Mouse (Mus musculus): ENCODE measurements around the gene Ccser2. TPM values are rescaled to one million over a fixed set of nuclear protein-coding genes. Genes with fewer than 3 reads are reported as not detected.
"Not testable (repeated sequence)": the region's sequence is repeated elsewhere in the genome, so short reads cannot be mapped to it uniquely, and the experiment has no call there.

Ccser2 gene
- polyA plus RNA-seq, 1 experiment: 32.8 TPM

DNA sequence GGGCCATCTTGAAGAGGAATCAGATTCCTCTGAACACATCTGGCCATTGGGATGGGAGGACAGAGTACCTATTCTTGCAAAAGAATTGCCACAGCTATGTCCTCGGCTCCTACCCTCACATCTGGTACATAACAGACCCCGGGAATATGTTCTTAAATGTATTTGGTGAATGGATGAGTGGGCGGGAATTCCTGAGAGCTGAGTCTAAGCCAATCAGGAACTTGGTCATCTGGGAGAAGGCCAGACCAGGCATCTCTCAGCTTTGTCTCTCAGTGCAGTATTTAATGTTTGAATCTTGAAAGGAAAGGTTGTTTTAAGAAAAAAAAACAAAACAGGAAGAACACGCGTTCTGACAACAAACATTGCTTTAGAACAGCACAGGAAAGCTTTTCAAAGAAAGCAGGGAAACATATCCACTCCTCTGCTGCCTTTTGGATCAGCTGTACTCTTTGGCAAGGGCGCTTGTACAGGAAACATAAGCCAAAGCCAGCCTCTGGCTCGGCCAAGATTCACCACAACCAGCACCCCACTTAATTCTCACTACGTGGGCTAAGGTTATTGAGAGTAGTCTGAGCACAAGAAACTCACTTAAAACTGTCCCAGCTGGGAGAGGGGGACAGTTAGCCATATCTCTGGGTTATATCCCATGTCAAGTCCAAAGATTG lies 35.0 kb upstream of the Ccser2 start:
- Histone ChIP-seq H3K27me3 (ENCODE audit: control insufficient read depth, insufficient read depth, low read length, poor library complexity, severe bottlenecking) (no peaks in the 10 kb centered on the region), H3K4me3 (ENCODE audit: low read depth, low read length) (no peak overlapping the region), H3K9ac (ENCODE audit: low read depth, poor library complexity, severe bottlenecking) (no peak overlapping the region), H3K27ac (ENCODE audit: insufficient read depth, low read length) (no peak overlapping the region), H3K9me3 (replicated peaks; ENCODE audit: control insufficient read depth, insufficient read depth, low read length, poor library complexity, severe bottlenecking) (no peaks in the 10 kb centered on the region), H3K36me3 (ENCODE audit: control insufficient read depth, insufficient read depth, low read length, poor library complexity, severe bottlenecking) (no peaks in the 10 kb centered on the region), H3K4me1 (ENCODE audit: control insufficient read depth, insufficient read depth, low read length) (no peaks in the 10 kb centered on the region)
- TF ChIP-seq CTCF (IDR thresholded peaks at IDR 0.05; ENCODE audit: low read depth, low read length) (no peak), POLR2A (IDR thresholded peaks at IDR 0.05; ENCODE audit: insufficient read depth, low read length) (no peak), EP300 (IDR thresholded peaks at IDR 0.05; ENCODE audit: insufficient read depth, low read depth, low read length) (no peak)

DNA sequence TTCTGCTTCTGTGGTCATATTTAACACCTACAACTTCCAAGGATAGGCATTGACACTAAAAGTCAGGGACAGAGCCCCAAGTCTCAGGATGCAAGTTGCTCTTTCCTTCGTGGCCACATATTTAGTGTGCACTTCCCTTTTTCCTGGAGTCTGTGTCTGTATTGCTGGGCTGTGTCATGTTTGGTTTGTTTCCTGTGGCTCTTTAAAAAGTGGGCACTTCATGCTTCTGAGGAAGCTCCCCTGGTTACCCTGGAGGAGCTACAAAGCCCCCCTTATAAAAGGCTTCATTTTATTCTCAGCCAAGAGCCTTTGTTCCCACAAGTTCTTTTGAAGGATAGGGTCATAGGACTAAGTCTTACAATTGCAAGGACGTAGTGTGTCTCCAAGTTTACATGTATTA lies 34.3 kb upstream of the Ccser2 start:
- Histone ChIP-seq H3K4me1 (ENCODE audit: control insufficient read depth, insufficient read depth, low read length) (no peaks in the 10 kb centered on the region), H3K9me3 (replicated peaks; ENCODE audit: control insufficient read depth, insufficient read depth, low read length, poor library complexity, severe bottlenecking) (no peaks in the 10 kb centered on the region), H3K27me3 (ENCODE audit: control insufficient read depth, insufficient read depth, low read length, poor library complexity, severe bottlenecking) (no peaks in the 10 kb centered on the region), H3K4me3 (ENCODE audit: low read depth, low read length) (no peak overlapping the region), H3K9ac (ENCODE audit: low read depth, poor library complexity, severe bottlenecking) (no peak overlapping the region), H3K36me3 (ENCODE audit: control insufficient read depth, insufficient read depth, low read length, poor library complexity, severe bottlenecking) (no peaks in the 10 kb centered on the region), H3K27ac (ENCODE audit: insufficient read depth, low read length) (no peak overlapping the region)
- TF ChIP-seq EP300 (IDR thresholded peaks at IDR 0.05; ENCODE audit: insufficient read depth, low read depth, low read length) (no peak), CTCF (IDR thresholded peaks at IDR 0.05; ENCODE audit: low read depth, low read length) (no peak), POLR2A (IDR thresholded peaks at IDR 0.05; ENCODE audit: insufficient read depth, low read length) (no peak)

DNA sequence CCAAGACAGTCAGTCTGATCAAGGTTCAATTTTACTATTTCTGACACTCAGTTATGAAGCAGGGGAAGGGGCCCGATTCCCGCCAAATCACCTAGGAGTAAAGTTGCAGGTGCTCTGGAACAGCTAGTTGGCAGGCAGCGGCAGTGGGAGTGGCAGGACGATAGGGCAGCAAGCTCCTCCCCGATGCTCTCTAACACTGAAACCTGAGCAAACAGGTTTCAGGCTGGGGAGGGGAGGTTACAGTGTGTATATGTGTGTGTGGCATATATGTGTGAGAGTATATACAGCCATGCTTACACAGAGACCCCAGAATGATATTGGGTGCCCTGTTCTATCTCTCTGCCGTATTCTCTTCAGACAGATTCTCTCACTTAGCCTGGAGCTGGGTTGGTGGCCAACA lies 32.2 kb upstream of the Ccser2 start:
- not testable (repeated sequence) for H3K9ac ChIP-seq (ENCODE audit: low read depth, poor library complexity, severe bottlenecking); H3K36me3 ChIP-seq (ENCODE audit: control insufficient read depth, insufficient read depth, low read length, poor library complexity, severe bottlenecking); H3K4me3 ChIP-seq (ENCODE audit: low read depth, low read length); H3K4me1 ChIP-seq (ENCODE audit: control insufficient read depth, insufficient read depth, low read length); H3K27ac ChIP-seq (ENCODE audit: insufficient read depth, low read length); H3K9me3 ChIP-seq (replicated peaks; ENCODE audit: control insufficient read depth, insufficient read depth, low read length, poor library complexity, severe bottlenecking); H3K27me3 ChIP-seq (ENCODE audit: control insufficient read depth, insufficient read depth, low read length, poor library complexity, severe bottlenecking)

DNA sequence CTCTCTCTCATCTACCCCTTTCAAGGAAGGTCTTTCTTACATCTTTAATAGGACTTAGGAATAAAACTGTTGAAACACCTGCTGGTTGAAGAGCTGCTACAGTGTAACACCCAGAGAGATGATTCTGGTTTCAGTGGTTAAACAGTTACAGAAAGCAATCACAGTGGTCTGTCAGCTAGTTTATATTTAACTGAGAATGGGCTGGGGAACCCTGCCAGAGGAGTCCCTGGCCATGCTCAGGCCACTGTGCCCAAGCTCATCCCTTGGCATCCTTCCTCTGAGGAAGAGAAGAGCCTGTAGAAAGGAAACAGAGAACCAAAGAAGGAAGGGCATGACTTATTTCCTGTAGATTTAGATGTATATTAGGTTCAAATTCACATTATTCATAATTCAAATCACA lies 21.2 kb upstream of the Ccser2 start:
- no peak overlapping the region for H3K9ac ChIP-seq (ENCODE audit: low read depth, poor library complexity, severe bottlenecking)
- no peak overlapping the region for H3K27ac ChIP-seq (ENCODE audit: insufficient read depth, low read length)
- no peak for TF ChIP-seq CTCF (IDR thresholded peaks at IDR 0.05; ENCODE audit: low read depth, low read length)
- no peak for TF ChIP-seq POLR2A (IDR thresholded peaks at IDR 0.05; ENCODE audit: insufficient read depth, low read length)
- TF ChIP-seq EP300 (IDR thresholded peaks at IDR 0.05; ENCODE audit: insufficient read depth, low read depth, low read length): no peak
- no peaks in the 10 kb centered on the region for H3K4me1 ChIP-seq (ENCODE audit: control insufficient read depth, insufficient read depth, low read length)
- H3K9me3 ChIP-seq (replicated peaks; ENCODE audit: control insufficient read depth, insufficient read depth, low read length, poor library complexity, severe bottlenecking): no peaks in the 10 kb centered on the region
- no peaks in the 10 kb centered on the region for H3K27me3 ChIP-seq (ENCODE audit: control insufficient read depth, insufficient read depth, low read length, poor library complexity, severe bottlenecking)
- H3K36me3 ChIP-seq (ENCODE audit: control insufficient read depth, insufficient read depth, low read length, poor library complexity, severe bottlenecking): no peaks in the 10 kb centered on the region
- no peak overlapping the region for H3K4me3 ChIP-seq (ENCODE audit: low read depth, low read length)

DNA sequence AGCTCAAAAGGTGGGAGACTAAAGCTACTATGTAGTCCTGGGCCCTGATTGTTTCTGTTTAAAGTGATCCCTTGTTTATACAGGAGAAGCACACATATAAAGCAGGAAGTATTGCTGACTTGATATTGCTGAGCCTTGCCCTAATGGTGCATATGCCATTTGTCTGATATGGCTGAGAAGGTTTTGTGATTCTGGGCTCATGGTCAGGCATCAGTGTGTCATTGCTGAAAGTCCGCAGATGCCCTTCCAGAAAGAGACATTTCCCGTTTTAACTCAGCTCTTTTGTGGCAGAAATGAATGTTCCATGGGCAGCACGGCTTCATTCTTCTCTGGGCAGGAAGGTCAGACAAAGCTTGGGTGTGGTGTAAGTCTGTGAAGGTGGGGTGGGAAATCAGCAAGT lies 17.1 kb upstream of the Ccser2 start:
- Histone ChIP-seq H3K4me1 (ENCODE audit: control insufficient read depth, insufficient read depth, low read length) (no peaks in the 10 kb centered on the region), H3K9me3 (replicated peaks; ENCODE audit: control insufficient read depth, insufficient read depth, low read length, poor library complexity, severe bottlenecking) (no peaks in the 10 kb centered on the region), H3K4me3 (ENCODE audit: low read depth, low read length) (no peak overlapping the region), H3K36me3 (ENCODE audit: control insufficient read depth, insufficient read depth, low read length, poor library complexity, severe bottlenecking) (no peaks in the 10 kb centered on the region), H3K9ac (ENCODE audit: low read depth, poor library complexity, severe bottlenecking) (no peak overlapping the region), H3K27me3 (ENCODE audit: control insufficient read depth, insufficient read depth, low read length, poor library complexity, severe bottlenecking) (no peaks in the 10 kb centered on the region; the same call in 1 of the 2 replicates), H3K27ac (ENCODE audit: insufficient read depth, low read length) (no peak overlapping the region)
- TF ChIP-seq CTCF (IDR thresholded peaks at IDR 0.05; ENCODE audit: low read depth, low read length): no peak
- no peak for TF ChIP-seq POLR2A (IDR thresholded peaks at IDR 0.05; ENCODE audit: insufficient read depth, low read length)
- TF ChIP-seq EP300 (IDR thresholded peaks at IDR 0.05; ENCODE audit: insufficient read depth, low read depth, low read length): no peak

DNA sequence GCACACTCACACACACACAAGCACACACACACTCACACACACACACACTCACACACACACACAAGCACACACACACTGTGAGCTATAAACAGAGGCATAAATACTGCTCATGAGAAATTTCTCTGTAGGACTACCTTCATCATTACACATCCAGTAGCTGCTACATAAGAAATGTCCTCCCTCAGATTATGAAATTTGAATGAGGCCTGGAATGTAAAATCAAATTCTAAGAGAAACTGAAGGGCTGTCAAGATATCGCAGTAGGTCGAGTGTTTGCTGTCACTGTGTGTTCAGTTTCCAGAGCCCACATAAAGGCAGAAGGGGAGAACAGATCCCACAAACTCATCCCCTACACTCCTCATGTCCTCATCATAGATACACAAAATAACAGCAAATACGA lies 6.4 kb upstream of the Ccser2 start:
- TF ChIP-seq CTCF (IDR thresholded peaks at IDR 0.05; ENCODE audit: low read depth, low read length) (no peak), POLR2A (IDR thresholded peaks at IDR 0.05; ENCODE audit: insufficient read depth, low read length) (no peak), EP300 (IDR thresholded peaks at IDR 0.05; ENCODE audit: insufficient read depth, low read depth, low read length) (no peak)
- Histone ChIP-seq H3K9me3 (replicated peaks; ENCODE audit: control insufficient read depth, insufficient read depth, low read length, poor library complexity, severe bottlenecking) (no peaks in the 10 kb centered on the region), H3K36me3 (ENCODE audit: control insufficient read depth, insufficient read depth, low read length, poor library complexity, severe bottlenecking) (no peaks in the 10 kb centered on the region), H3K4me3 (ENCODE audit: low read depth, low read length) (no peak overlapping the region), H3K4me1 (ENCODE audit: control insufficient read depth, insufficient read depth, low read length) (no peaks in the 10 kb centered on the region), H3K27me3 (ENCODE audit: control insufficient read depth, insufficient read depth, low read length, poor library complexity, severe bottlenecking) (no peaks in the 10 kb centered on the region; the same call in 1 of the 2 replicates), H3K27ac (ENCODE audit: insufficient read depth, low read length) (no peak overlapping the region), H3K9ac (ENCODE audit: low read depth, poor library complexity, severe bottlenecking) (no peak overlapping the region)

All from ES-Bruce4 (cell line).